Mouse (Mus musculus): ENCODE measurements around the gene Vmp1. TPM values are rescaled to one million over a fixed set of nuclear protein-coding genes. Genes with fewer than 3 reads are reported as not detected.

Gene Vmp1
- total and polyA plus RNA-seq, 3 experiments, result 80.9 to 209 (median 167) TPM

DNA sequence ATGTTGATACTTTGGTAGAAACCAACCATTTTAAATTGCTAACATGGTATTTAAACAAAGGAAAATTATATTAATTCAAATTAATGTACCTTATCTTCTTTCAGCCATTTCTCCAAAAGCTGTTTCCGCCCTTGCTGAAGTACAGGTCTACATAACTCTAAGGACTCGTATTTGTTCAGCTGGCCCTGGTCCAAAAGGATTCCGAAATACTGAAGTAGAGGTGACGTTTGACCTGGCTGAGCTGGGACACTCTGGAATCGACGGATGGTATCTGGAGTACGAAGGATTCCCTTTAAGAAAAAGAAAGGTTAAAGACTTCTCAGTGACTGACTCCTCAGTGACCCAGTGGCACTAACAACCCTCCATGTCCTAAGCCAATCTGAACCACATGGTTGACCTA is 41.3 kb upstream of the Vmp1 start:
- H3K4me1 ChIP-seq (ENCODE audit: control insufficient read depth in 1 of 2, insufficient read depth in 2 of 2), result peaks cover 2 to 35% of the 10 kb centered on the region in 2 experiments; a peak in 3 of 4 replicates
- H3K79me2 ChIP-seq (replicated peaks; ENCODE audit: control insufficient read depth, extremely low read depth, insufficient read depth, poor library complexity, severe bottlenecking), result peaks cover 13% of the 10 kb centered on the region
- H3K9ac ChIP-seq (ENCODE audit: insufficient read depth, low read depth), result no peak overlapping the region
- peaks cover 52 to 77% of the 10 kb centered on the region in 2 experiments for H3K36me3 ChIP-seq (replicated peaks in 1 of 2; ENCODE audit: control insufficient read depth in 1 of 2, insufficient read depth in 1 of 2, low read length in 1 of 2)
- TF ChIP-seq SIN3A (IDR thresholded peaks at IDR 0.05; ENCODE audit: low read length) (no peak), RCOR1 (conservative IDR thresholded peaks at IDR 0.05; ENCODE audit: low read depth, low read length) (no peak), UBTF (IDR thresholded peaks at IDR 0.05; ENCODE audit: low read depth, low read length) (no peak), BHLHE40 (IDR thresholded peaks at IDR 0.05; ENCODE audit: low read depth, low read length) (no peak), TBP (conservative IDR thresholded peaks at IDR 0.05; ENCODE audit: low read depth, low read length) (no peak), NELFE (IDR thresholded peaks at IDR 0.05; ENCODE audit: low read depth, low read length) (no peak), MXI1 (IDR thresholded peaks at IDR 0.05; ENCODE audit: low read depth, low read length) (no peak), JUND (conservative IDR thresholded peaks at IDR 0.05; ENCODE audit: low read depth, low read length) (no peak), E2F4 (IDR thresholded peaks at IDR 0.05; ENCODE audit: insufficient replicate concordance, low read depth, low read length) (no peak), ZC3H11A (IDR thresholded peaks at IDR 0.05; ENCODE audit: low read depth, low read length) (no peak), USF1 (IDR thresholded peaks at IDR 0.05; ENCODE audit: low read depth, low read length) (no peak), NRF1 (IDR thresholded peaks at IDR 0.05; ENCODE audit: low read depth, low read length) (no peak), ZKSCAN1 (IDR thresholded peaks at IDR 0.05; ENCODE audit: borderline replicate concordance, low read depth, low read length) (no peak), MEF2A (IDR thresholded peaks at IDR 0.05; ENCODE audit: borderline replicate concordance, low read depth, low read length) (no peak), MAX (IDR thresholded peaks at IDR 0.05; ENCODE audit: low read length) (no peak), ETS1 (conservative IDR thresholded peaks at IDR 0.05; ENCODE audit: low read depth, low read length) (no peak), ZNF384 (IDR thresholded peaks at IDR 0.05; ENCODE audit: low read depth, low read length) (no peak), KAT2A (IDR thresholded peaks at IDR 0.05; ENCODE audit: insufficient replicate concordance, low read length) (no peak), HCFC1 (IDR thresholded peaks at IDR 0.05; ENCODE audit: low read depth, low read length) (no peak), CTCF (conservative IDR thresholded peaks at IDR 0.05 in 1 of 2, IDR thresholded peaks at IDR 0.05 in 1 of 2; ENCODE audit: low read depth in 2 of 2, low read length in 2 of 2) (no peak)
- no peak overlapping the region for H3K4me2 ChIP-seq (ENCODE audit: insufficient read depth, low read depth, poor library complexity, severe bottlenecking)
- H3K27me3 ChIP-seq (replicated peaks), result no peaks in the 10 kb centered on the region
- dilution Hi-C loops (cut with MboI; ENCODE audit: extremely low pct_ligation_motif_present, extremely low pct_unique_long_range_greater_than_20kb, low sequenced_read_pairs), result no loop called here
- H3K4me3 ChIP-seq (replicated peaks in 1 of 3; ENCODE audit: low read depth in 2 of 3, low read length in 2 of 3, poor library complexity in 1 of 3), result no peak overlapping the region
- no peaks in the 10 kb centered on the region for H3K9me3 ChIP-seq (replicated peaks; ENCODE audit: low read length)
- in situ Hi-C loops (cut with MboI; ENCODE audit: low pct_ligation_motif_present, low pct_unique_long_range_greater_than_20kb, low sequenced_read_pairs), result no loop called here
- H3K27ac ChIP-seq (ENCODE audit: insufficient read depth, low read depth), result no peak overlapping the region
- no peak for DNase-seq (ENCODE audit: extremely low read depth)

DNA sequence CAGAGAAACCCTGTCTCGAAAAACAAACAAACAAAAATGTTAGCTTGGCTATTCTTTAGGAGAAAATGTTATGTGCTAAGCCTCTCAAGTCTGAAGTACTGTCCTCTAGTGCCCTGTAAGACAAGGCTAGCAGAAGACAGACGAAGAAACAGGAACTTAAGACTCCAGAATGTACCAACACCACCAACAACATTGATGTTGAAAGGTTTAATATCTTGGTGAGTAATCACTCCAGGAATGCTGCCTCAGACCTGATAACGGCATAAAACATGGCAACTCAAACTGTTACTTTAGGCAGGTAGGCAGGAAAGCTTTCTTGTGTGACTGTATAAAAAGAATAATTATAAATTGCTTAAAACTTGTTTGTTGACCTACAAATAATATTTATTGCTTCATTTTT is 40.4 kb upstream of the Vmp1 start:
- H3K9me3 ChIP-seq (replicated peaks; ENCODE audit: low read length), result no peaks in the 10 kb centered on the region
- H3K36me3 ChIP-seq (replicated peaks in 1 of 2; ENCODE audit: control insufficient read depth in 1 of 2, insufficient read depth in 1 of 2, low read length in 1 of 2), result peaks cover 57 to 76% of the 10 kb centered on the region in 2 experiments
- H3K4me3 ChIP-seq (replicated peaks in 1 of 3; ENCODE audit: low read depth in 2 of 3, low read length in 2 of 3, poor library complexity in 1 of 3), result no peak overlapping the region
- TF ChIP-seq POLR2AphosphoS2 (IDR thresholded peaks at IDR 0.05; ENCODE audit: low read depth, low read length), result no peak
- no peak for TF ChIP-seq HCFC1 (IDR thresholded peaks at IDR 0.05; ENCODE audit: low read depth, low read length)
- no peak for TF ChIP-seq EP300 (IDR thresholded peaks at IDR 0.05; ENCODE audit: low read length)
- TF ChIP-seq ZKSCAN1 (IDR thresholded peaks at IDR 0.05; ENCODE audit: borderline replicate concordance, low read depth, low read length), result no peak
- TF ChIP-seq ZNF384 (IDR thresholded peaks at IDR 0.05; ENCODE audit: low read depth, low read length), result no peak
- no peak for TF ChIP-seq MXI1 (IDR thresholded peaks at IDR 0.05; ENCODE audit: low read depth, low read length)
- no peak for TF ChIP-seq NRF1 (IDR thresholded peaks at IDR 0.05; ENCODE audit: low read depth, low read length)
- no peak for TF ChIP-seq NELFE (IDR thresholded peaks at IDR 0.05; ENCODE audit: low read depth, low read length)
- no peak for TF ChIP-seq MYC (IDR thresholded peaks at IDR 0.05; ENCODE audit: low read depth, low read length)
- no peak for TF ChIP-seq JUN (IDR thresholded peaks at IDR 0.05; ENCODE audit: insufficient read depth, low read depth, low read length)
- no peak for TF ChIP-seq PAX5 (IDR thresholded peaks at IDR 0.05; ENCODE audit: low read length)
- no peak for TF ChIP-seq JUND (conservative IDR thresholded peaks at IDR 0.05; ENCODE audit: low read depth, low read length)
- no peak for TF ChIP-seq CHD2 (IDR thresholded peaks at IDR 0.05; ENCODE audit: low read length)
- TF ChIP-seq E2F4 (IDR thresholded peaks at IDR 0.05; ENCODE audit: insufficient replicate concordance, low read depth, low read length), result no peak
- no peak for TF ChIP-seq MAFK (IDR thresholded peaks at IDR 0.05; ENCODE audit: insufficient replicate concordance, low read length)
- TF ChIP-seq USF2 (conservative IDR thresholded peaks at IDR 0.05; ENCODE audit: low read depth, low read length), result no peak
- peaks cover 15% of the 10 kb centered on the region; the same call in 1 of the 2 replicates for H3K79me2 ChIP-seq (replicated peaks; ENCODE audit: control insufficient read depth, extremely low read depth, insufficient read depth, poor library complexity, severe bottlenecking)
- no peak overlapping the region for H3K4me2 ChIP-seq (ENCODE audit: insufficient read depth, low read depth, poor library complexity, severe bottlenecking)
- no peak for DNase-seq (ENCODE audit: extremely low read depth)
- H3K4me1 ChIP-seq (ENCODE audit: control insufficient read depth in 1 of 2, insufficient read depth in 2 of 2), result peaks cover 3 to 41% of the 10 kb centered on the region in 2 experiments; a peak in 3 of 4 replicates
- no peak overlapping the region for H3K27ac ChIP-seq (ENCODE audit: insufficient read depth, low read depth)
- H3K27me3 ChIP-seq (replicated peaks), result no peaks in the 10 kb centered on the region
- no peak overlapping the region for H3K9ac ChIP-seq (ENCODE audit: insufficient read depth, low read depth)
- dilution Hi-C loops (cut with MboI; ENCODE audit: extremely low pct_ligation_motif_present, extremely low pct_unique_long_range_greater_than_20kb, low sequenced_read_pairs), result no loop called here
- in situ Hi-C loops (cut with MboI; ENCODE audit: low pct_ligation_motif_present, low pct_unique_long_range_greater_than_20kb, low sequenced_read_pairs), result no loop called here

Measured in CH12.LX (cell line).